Mouse (Mus musculus) CH12.LX (cell line): ENCODE results near the gene Icam5.

Experiments
- CTCF ChIP-seq, 2 experiments: IDR thresholded peaks in 1 of 2; conservative IDR thresholded peaks in 1 of 2; 2 replicates each; pipeline ENCODE4 v1.5.1; 2011 to 2012; ENCODE audit warnings: low read depth in 2 of 2, low read length in 2 of 2, improper control_type of control experiment in 1 of 2, inconsistent platforms in 1 of 2, mild to moderate bottlenecking in 1 of 2, moderate library complexity in 1 of 2
- EP300 ChIP-seq: IDR thresholded peaks from 2 replicates; pipeline ENCODE4 v1.6.1; 2011; ENCODE audit warnings: low read length, improper control_type of control experiment
- HCFC1 ChIP-seq: IDR thresholded peaks from 2 replicates; pipeline ENCODE4 v1.6.1; 2012; ENCODE audit warnings: low read depth, mild to moderate bottlenecking, inconsistent platforms, low read length, improper control_type of control experiment
- MAX ChIP-seq: IDR thresholded peaks from 2 replicates; pipeline ENCODE4 v1.6.1; 2011; ENCODE audit warnings: low read length, improper control_type of control experiment
- POLR2A ChIP-seq: IDR thresholded peaks from 2 replicates; pipeline ENCODE4 v1.6.1; 2011; ENCODE audit warnings: low read depth, mild to moderate bottlenecking, improper control_type of control experiment, low read length
- RAD21 ChIP-seq: IDR thresholded peaks from 2 replicates; pipeline ENCODE4 v1.6.1; 2011; ENCODE audit warnings: low read depth, mild to moderate bottlenecking, low read length, improper control_type of control experiment, moderate library complexity

GRCm38 (mm10) chr9:21010362-21010761 is 21.5 kb upstream of the Icam5 start:
- TF ChIP-seq RAD21 (no peak), MAX (no peak), HCFC1 (no peak), EP300 (no peak), POLR2A (no peak), CTCF (conservative IDR thresholded peaks at IDR 0.05 in 1 of 2, IDR thresholded peaks at IDR 0.05 in 1 of 2; ENCODE audit: low read depth in 2 of 2, low read length in 2 of 2) (no peak)
